Mouse (Mus musculus) hindbrain, embryonic 15.5 days (tissue): ENCODE results near the gene Mrpl41. TPM values are rescaled to one million over a fixed set of nuclear protein-coding genes. Genes with fewer than 3 reads are reported as not detected.

ENCODE experiments used
- ATAC-seq: fragments of 200-750 bp; cut with Nextera tagmentation; 2 replicates; pipeline ENCODE4 v1.8.0; 2017; ENCODE audit warnings: low read depth, moderate number of reproducible peaks, moderate TSS enrichment; ENCODE audit not compliant: low FRiP score
- H3K27ac ChIP-seq: fragments of 300-500 bp; sonication (generic); replicated peaks from 2 replicates; pipeline ENCODE4 v1.5.1; 2015; ENCODE audit warnings: mild to moderate bottlenecking, inconsistent platforms
- H3K27me3 ChIP-seq: fragments of 300-500 bp; sonication (generic); 2 replicates; pipeline ENCODE4 v1.6.1; 2015; ENCODE audit warnings: control low read depth, inconsistent platforms
- H3K36me3 ChIP-seq: fragments of 300-500 bp; sonication (generic); 2 replicates; pipeline ENCODE4 v1.6.1; 2015; ENCODE audit warnings: control low read depth, inconsistent platforms
- H3K4me1 ChIP-seq: fragments of 300-500 bp; sonication (generic); replicated peaks from 2 replicates; pipeline ENCODE4 v1.6.1; 2015; ENCODE audit warnings: control low read depth, inconsistent platforms
- H3K4me2 ChIP-seq: fragments of 300-500 bp; sonication (generic); 2 replicates; pipeline ENCODE4 v1.6.1; 2015; ENCODE audit warnings: moderate library complexity, mild to moderate bottlenecking, inconsistent platforms
- H3K4me3 ChIP-seq: fragments of 300-500 bp; sonication (generic); 2 replicates; pipeline ENCODE4 v1.5.1; 2015; ENCODE audit warnings: mild to moderate bottlenecking, inconsistent platforms
- H3K9ac ChIP-seq: fragments of 300-500 bp; sonication (generic); 2 replicates; pipeline ENCODE4 v1.6.1; 2015; ENCODE audit warnings: inconsistent platforms
- H3K9me3 ChIP-seq: fragments of 300-500 bp; sonication (generic); 2 replicates; pipeline ENCODE4 v1.6.1; 2016; ENCODE audit warnings: control low read depth, inconsistent platforms
- WGBS: fragments of 180-500 bp; shearing (Covaris S2); methylation state at CpG from one replicate; pipeline ENCODE4 v1.1.7; 2015; 5-methylcytosine and 5-hydroxymethylcytosine counted together
- microRNA-seq: library from miRNA; unstranded; fragments of <30 nt; microRNA quantifications from one replicate; pipeline ENCODE4, GENCODE M21; 2016
- polyA plus RNA-seq: library from polyadenylated mRNA; unstranded; fragments of >200 nt; fragmentation: Nextera tagmentation; extraction: Ambion mirVana; gene quantifications from 2 replicates; pipeline ENCODE4 v1.2.1, GENCODE M21; 2015

The Mrpl41 gene
- polyA plus RNA-seq, 1 experiment from 2014 or later: 157 TPM

GRCm38 (mm10) chr2:24929593-24929992 is 45.3 kb downstream of the Mrpl41 start:
- no peak for ATAC-seq
- 92% methylated on average over 5 of the region's 5 CpGs for WGBS

DNA sequence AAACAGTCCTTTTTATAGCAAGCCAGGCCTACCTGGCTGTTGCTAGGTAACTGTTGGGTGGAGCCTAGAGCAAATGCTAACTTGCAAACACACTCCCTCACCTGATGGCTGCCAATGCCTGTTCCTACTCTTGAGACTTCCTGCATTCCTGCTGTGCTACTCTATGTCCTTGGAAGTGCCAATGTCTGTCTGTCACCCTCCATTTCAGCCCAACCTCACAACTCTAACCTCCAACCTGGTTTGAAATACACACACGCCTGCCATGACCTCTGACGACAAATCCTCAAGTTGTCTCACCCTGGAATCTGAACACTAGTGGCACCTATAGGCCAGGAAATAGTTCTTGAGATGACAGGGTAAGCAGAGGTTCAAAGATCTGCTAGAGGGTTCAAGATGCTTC is 45.8 kb downstream of the Mrpl41 start:
- ATAC-seq: no peak
- 71% methylated on average over 2 of the region's 2 CpGs for WGBS
- Histone ChIP-seq H3K4me2 (no peak overlapping the region), H3K9me3 (no peaks in the 10 kb centered on the region), H3K27me3 (no peaks in the 10 kb centered on the region), H3K4me1 (peaks cover 12% of the 10 kb centered on the region), H3K9ac (no peak overlapping the region), H3K27ac (no peak overlapping the region), H3K4me3 (no peak overlapping the region), H3K36me3 (peaks cover 8% of the 10 kb centered on the region; the same call in 1 of the 2 replicates)

More at GRCm38 (mm10) chr2:24929593-24929992, 45.3 kb downstream of the Mrpl41 start:
- Histone ChIP-seq H3K9me3 (no peaks in the 10 kb centered on the region), H3K4me1 (peaks cover 16% of the 10 kb centered on the region), H3K9ac (no peak overlapping the region), H3K4me3 (no peak overlapping the region), H3K27ac (no peak overlapping the region), H3K27me3 (no peaks in the 10 kb centered on the region), H3K36me3 (peaks cover 8% of the 10 kb centered on the region; the same call in 1 of the 2 replicates), H3K4me2 (no peak overlapping the region)

- 76% methylated on average over 4 of the region's 4 CpGs for WGBS
- no peak overlapping the region for H3K4me2 ChIP-seq
- H3K27ac ChIP-seq: no peak overlapping the region
- H3K36me3 ChIP-seq: peaks cover 8% of the 10 kb centered on the region; the same call in 1 of the 2 replicates
- H3K4me1 ChIP-seq: no peaks in the 10 kb centered on the region
- no peaks in the 10 kb centered on the region for H3K27me3 ChIP-seq
- no peak overlapping the region for H3K4me3 ChIP-seq
- ATAC-seq: no peak
- H3K9ac ChIP-seq: no peak overlapping the region
- H3K9me3 ChIP-seq: no peaks in the 10 kb centered on the region
These were observed 47.0 kb downstream of the Mrpl41 start for GRCm38 (mm10) chr2:24927810-24928479.

DNA sequence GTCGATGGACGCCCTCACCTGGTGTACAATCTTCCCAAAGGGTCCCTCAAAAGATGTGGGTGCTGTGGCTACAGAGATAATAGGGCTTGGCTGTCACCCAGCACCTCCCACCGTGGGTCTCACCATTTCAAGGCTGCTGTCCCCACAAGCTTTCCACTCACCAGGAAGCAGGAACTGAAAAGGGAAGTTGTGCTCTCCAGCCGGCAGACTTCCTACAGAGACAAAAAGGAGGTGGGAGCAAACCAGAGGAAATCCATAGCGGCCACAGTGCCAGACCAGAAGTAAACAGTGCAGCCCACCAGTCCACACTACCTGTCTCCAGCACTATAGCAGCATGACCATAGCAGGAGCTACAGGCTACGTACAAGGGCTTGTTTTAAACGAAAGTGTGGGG is 47.9 kb downstream of the Mrpl41 start:
- peaks cover 8% of the 10 kb centered on the region; the same call in 1 of the 2 replicates for H3K36me3 ChIP-seq
- 78% methylated on average over 7 of the region's 7 CpGs for WGBS
- H3K4me2 ChIP-seq: no peak overlapping the region
- no peak overlapping the region for H3K4me3 ChIP-seq
- ATAC-seq: no peak
- no peaks in the 10 kb centered on the region for H3K9me3 ChIP-seq
- H3K27me3 ChIP-seq: no peaks in the 10 kb centered on the region
- H3K9ac ChIP-seq: no peak overlapping the region
- no peaks in the 10 kb centered on the region for H3K4me1 ChIP-seq
- H3K27ac ChIP-seq: no peak overlapping the region

DNA sequence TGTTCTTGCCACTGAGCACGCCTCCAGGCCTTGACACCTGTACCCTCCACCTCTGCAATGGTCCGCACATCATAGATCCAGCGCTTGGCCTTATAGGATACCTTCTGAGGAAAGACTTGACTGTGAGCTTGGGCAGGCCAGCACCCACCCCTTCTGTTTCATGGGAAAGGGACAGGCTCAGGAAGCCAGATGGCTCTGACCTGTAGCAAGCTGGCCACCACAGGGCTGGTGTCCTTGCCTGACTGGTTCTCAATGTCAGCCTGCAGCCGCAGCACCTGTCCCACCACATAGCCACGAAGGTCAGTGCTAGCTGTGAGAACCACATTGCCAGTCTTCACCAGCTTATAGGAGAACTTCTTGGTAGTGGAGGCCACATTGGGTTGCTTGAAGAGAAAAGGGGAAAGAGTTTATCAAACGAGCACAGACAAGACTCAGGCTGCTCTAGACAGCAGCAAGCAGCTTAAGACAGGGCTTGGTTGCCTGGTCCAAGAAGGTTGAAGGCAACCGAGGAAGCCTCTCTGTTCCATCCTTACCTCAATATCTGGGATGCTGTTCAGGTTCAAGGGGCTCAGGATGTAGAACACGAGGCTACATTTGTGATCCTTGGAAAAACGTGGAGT is 48.4 kb downstream of the Mrpl41 start:
- ATAC-seq: no peak
- no peak overlapping the region for H3K4me2 ChIP-seq
- no peaks in the 10 kb centered on the region for H3K4me1 ChIP-seq
- H3K9me3 ChIP-seq: no peaks in the 10 kb centered on the region
- no peaks in the 10 kb centered on the region for H3K27me3 ChIP-seq
- no peak overlapping the region for H3K9ac ChIP-seq
- H3K27ac ChIP-seq: no peak overlapping the region
- peaks cover 8% of the 10 kb centered on the region; the same call in 1 of the 2 replicates for H3K36me3 ChIP-seq
- H3K4me3 ChIP-seq: no peak overlapping the region
- WGBS: 90% methylated on average over 9 of the region's 9 CpGs

- Histone ChIP-seq H3K9me3 (no peaks in the 10 kb centered on the region), H3K27me3 (no peaks in the 10 kb centered on the region), H3K27ac (no peak overlapping the region), H3K9ac (no peak overlapping the region), H3K4me3 (no peak overlapping the region), H3K36me3 (peaks cover 8% of the 10 kb centered on the region; the same call in 1 of the 2 replicates), H3K4me2 (no peak overlapping the region), H3K4me1 (no peaks in the 10 kb centered on the region)
- 96% methylated on average over 8 of the region's 8 CpGs for WGBS
- no peak for ATAC-seq
These were observed 49.6 kb downstream of the Mrpl41 start for GRCm38 (mm10) chr2:24925284-24925683.

Small RNA genes within 50 kb of the gene (microRNA-seq; reads per million reads assigned to microRNA genes)
- not detected for gene Gm22875

Other genes with a start within 250 kb of the Mrpl41 start
- 13.4 and 17.5 TPM in 2 replicates for gene Cacna1b, start 211.9 kb downstream of the Mrpl41 start, polyA plus RNA-seq
- gene Ehmt1, start 55.5 kb downstream of the Mrpl41 start, polyA plus RNA-seq: 89.4 and 90.3 TPM in 2 replicates
- gene Arrdc1, start 39.8 kb downstream of the Mrpl41 start, polyA plus RNA-seq: 37.8 and 41.5 TPM in 2 replicates
- gene Zmynd19, start 25.3 kb downstream of the Mrpl41 start, polyA plus RNA-seq: 23.8 and 25.4 TPM in 2 replicates
- gene Dph7, start 12.7 kb downstream of the Mrpl41 start, polyA plus RNA-seq: 35.5 and 36.0 TPM in 2 replicates
- 3.3 and 3.9 TPM in 2 replicates for gene Pnpla7, start 935 bp upstream of the Mrpl41 start, polyA plus RNA-seq
- 166 and 188 TPM in 2 replicates for gene Nsmf, start 79.3 kb upstream of the Mrpl41 start, polyA plus RNA-seq
- gene Entpd8, start 105.2 kb upstream of the Mrpl41 start, polyA plus RNA-seq: 0.12 TPM in 1 of 2 replicates, not detected in the other
- gene Noxa1, start 120.1 kb upstream of the Mrpl41 start, polyA plus RNA-seq: not detected in 2 replicates
- gene Nrarp, start 205.7 kb upstream of the Mrpl41 start, polyA plus RNA-seq: 18.9 and 20.2 TPM in 2 replicates
- 1.9 and 2.3 TPM in 2 replicates for gene Tor4a, start 221.8 kb upstream of the Mrpl41 start, polyA plus RNA-seq
- 108 and 112 TPM in 2 replicates for gene Nelfb, start 236.4 kb upstream of the Mrpl41 start, polyA plus RNA-seq
- not detected in 2 replicates for gene Stpg3, start 239.5 kb upstream of the Mrpl41 start, polyA plus RNA-seq
- gene Fam166a, start 243.6 kb upstream of the Mrpl41 start, polyA plus RNA-seq: 0.70 and 0.72 TPM in 2 replicates
- gene Tubb4b, start 249.6 kb upstream of the Mrpl41 start, polyA plus RNA-seq: 444 and 468 TPM in 2 replicates